Mouse (Mus musculus) kidney, embryonic 14.5 days (tissue): Measurements from ENCODE around the gene Usp21. TPM values are rescaled to one million over a fixed set of nuclear protein-coding genes. Genes with fewer than 3 reads are reported as not detected.

Experiments
- ATAC-seq: fragments of 200-750 bp; cut with Nextera tagmentation; 2 replicates; pipeline ENCODE4 v1.8.0; 2017; ENCODE audit warnings: moderate number of reproducible peaks, mild to moderate bottlenecking, moderate TSS enrichment, moderate library complexity; ENCODE audit not compliant: low FRiP score, low TSS enrichment
- H3K27ac ChIP-seq: fragments of 300-500 bp; sonication (generic); 2 replicates; pipeline ENCODE4 v1.5.1; 2014; ENCODE audit warnings: low read depth, mild to moderate bottlenecking, low read length, moderate library complexity, mixed read lengths
- H3K27me3 ChIP-seq: fragments of 300-500 bp; sonication (generic); 2 replicates; pipeline ENCODE4 v1.6.1; 2014; ENCODE audit warnings: mild to moderate bottlenecking, low read length; ENCODE audit not compliant: control insufficient read depth, insufficient read depth
- H3K36me3 ChIP-seq: fragments of 300-500 bp; sonication (generic); 2 replicates; pipeline ENCODE4 v1.6.1; 2014; ENCODE audit warnings: low read length, mixed read lengths; ENCODE audit not compliant: control insufficient read depth, insufficient read depth
- H3K4me1 ChIP-seq: fragments of 300-500 bp; sonication (generic); 2 replicates; pipeline ENCODE4 v1.6.1; 2014; ENCODE audit warnings: low read length, mixed read lengths; ENCODE audit not compliant: control insufficient read depth, insufficient read depth
- H3K4me2 ChIP-seq: fragments of 300-500 bp; sonication (generic); replicated peaks from 2 replicates; pipeline ENCODE4 v1.6.1; 2014; ENCODE audit warnings: low read depth, mild to moderate bottlenecking, low read length
- H3K4me3 ChIP-seq: fragments of 300-500 bp; sonication (generic); 2 replicates; pipeline ENCODE4 v1.5.1; 2014; ENCODE audit warnings: mild to moderate bottlenecking, low read length
- H3K9ac ChIP-seq: fragments of 300-500 bp; sonication (generic); 2 replicates; pipeline ENCODE4 v1.6.1; 2014; ENCODE audit warnings: low read depth, mild to moderate bottlenecking, low read length, moderate library complexity
- H3K9me3 ChIP-seq: fragments of 300-500 bp; sonication (generic); 2 replicates; pipeline ENCODE4 v1.6.1; 2016; ENCODE audit warnings: low read length; ENCODE audit not compliant: control insufficient read depth
- WGBS: fragments of 180-500 bp; shearing (Covaris S2); extraction: QIAGEN DNeasy Blood & Tissue Kit; methylation state at CpG from one replicate; pipeline ENCODE4 v1.1.7; 2014; 5-methylcytosine and 5-hydroxymethylcytosine counted together
- polyA plus RNA-seq: library from polyadenylated mRNA; unstranded; fragments of >200 nt; fragmentation: Nextera tagmentation; extraction: Ambion mirVana; gene quantifications from 2 replicates; pipeline ENCODE4 v1.2.1, GENCODE M21; 2014

Usp21 gene
- polyA plus RNA-seq, 1 experiment from 2014 or later: 87.9 TPM

DNA sequence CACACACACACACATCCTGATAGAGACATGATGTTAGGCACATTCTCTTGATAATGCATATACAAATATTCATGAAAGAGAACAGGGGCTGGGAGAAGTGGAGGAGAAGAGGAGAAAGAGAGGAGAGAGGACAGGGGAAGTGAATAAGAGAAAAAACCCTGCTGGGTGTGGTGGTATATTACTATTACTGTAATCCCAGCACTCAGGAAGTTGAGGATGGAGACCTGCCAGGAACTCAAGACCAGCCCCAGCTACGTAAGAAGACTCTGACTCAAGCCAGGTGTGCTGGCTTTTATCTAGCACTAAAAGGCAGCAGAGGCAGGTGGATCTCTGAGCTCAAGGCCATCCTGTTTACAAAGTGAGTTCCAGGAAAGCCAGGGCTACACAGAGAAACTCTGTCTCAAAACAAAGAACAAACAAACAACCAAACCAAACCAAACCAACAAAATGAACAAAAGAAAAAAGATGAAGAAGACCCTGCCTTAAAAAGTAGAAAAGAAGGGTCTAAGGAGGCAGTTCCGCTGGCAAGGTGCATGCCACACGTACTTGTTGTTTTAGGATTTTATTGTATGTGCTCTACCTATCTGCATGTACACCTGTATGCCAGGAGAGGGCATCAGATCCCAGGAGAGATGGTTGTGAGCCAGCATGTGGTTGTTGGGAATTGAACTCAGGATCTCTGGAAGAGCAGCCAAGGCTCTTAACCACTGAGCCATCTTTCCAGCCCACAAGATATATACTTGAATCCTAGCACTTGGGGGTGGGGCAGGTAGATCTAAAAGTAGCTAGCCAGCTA lies 23.9 kb downstream of the Usp21 start:
- Histone ChIP-seq H3K4me3 (no peak overlapping the region), H3K27me3 (no peaks in the 10 kb centered on the region), H3K9ac (no peak overlapping the region), H3K9me3 (no peaks in the 10 kb centered on the region), H3K4me1 (peaks cover 11% of the 10 kb centered on the region; the same call in 1 of the 2 replicates), H3K27ac (peak overlapping the region; percentile 81), H3K4me2 (no peak overlapping the region), H3K36me3 (peaks cover 3% of the 10 kb centered on the region)
- no peak for ATAC-seq
- WGBS: 73% methylated on average over 3 of the region's 3 CpGs

DNA sequence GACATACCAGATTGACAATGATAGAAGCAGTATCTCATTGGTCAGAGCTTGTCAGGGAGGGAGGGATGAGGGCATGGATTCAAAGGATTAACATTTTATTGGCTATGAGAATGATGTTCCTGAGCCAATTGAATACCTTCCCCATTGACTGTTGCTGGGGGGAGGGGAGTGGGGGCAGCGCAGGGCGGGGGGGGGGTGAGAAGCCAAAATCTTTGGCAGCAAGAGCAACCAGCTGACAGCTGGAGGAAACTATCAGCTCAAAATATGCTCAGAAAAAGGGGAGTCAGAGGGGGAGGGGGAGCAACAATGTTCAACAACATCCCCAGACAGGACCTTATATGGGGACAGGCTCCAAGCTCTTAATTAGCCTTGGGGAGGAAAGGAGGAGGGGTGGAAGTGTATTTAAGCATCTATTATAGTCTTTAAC lies 24.6 kb downstream of the Usp21 start:
- H3K27me3 ChIP-seq: no peaks in the 10 kb centered on the region
- H3K9ac ChIP-seq: no peak overlapping the region
- H3K4me1 ChIP-seq: peaks cover 11% of the 10 kb centered on the region; the same call in 1 of the 2 replicates
- H3K9me3 ChIP-seq: no peaks in the 10 kb centered on the region
- H3K4me2 ChIP-seq: peak overlapping the region; percentile 15; the same call in 1 of the 2 replicates
- peaks cover 7% of the 10 kb centered on the region for H3K36me3 ChIP-seq
- peak; percentile 92 for ATAC-seq
- H3K4me3 ChIP-seq: 0 out of 2 replicates have a peak overlapping the region, but pooled peaks have one; percentile 16
- peak overlapping the region; percentile 81 for H3K27ac ChIP-seq
- 0% methylated on average over 2 of the region's 2 CpGs for WGBS

DNA sequence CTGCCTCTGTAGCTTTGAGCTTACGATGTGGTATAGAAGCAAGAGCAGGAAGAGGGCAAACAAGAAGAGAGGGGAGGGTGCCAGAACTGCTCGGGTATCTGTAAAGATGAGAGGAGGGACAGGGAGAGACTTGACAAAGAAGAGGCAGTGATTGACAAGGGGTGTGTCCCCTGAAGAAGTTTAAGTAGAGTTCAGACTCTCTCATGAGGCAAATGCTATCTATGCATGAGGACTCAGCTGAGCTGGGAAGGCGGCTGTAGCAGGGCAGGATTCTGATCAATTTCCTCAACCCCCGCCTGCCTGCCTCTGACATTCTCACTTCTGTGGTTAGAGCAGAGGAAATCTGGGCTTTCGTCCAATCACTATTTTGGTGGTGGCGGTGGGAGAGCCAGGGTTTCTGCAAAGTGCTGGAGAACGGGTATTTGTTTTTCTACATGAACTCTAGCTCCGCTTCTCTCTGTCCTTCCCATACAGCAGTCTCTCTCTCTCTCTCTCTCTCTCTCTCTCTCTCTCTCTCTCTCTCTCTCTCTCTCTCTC lies 25.1 kb downstream of the Usp21 start:
- H3K27me3 ChIP-seq: no peaks in the 10 kb centered on the region
- H3K27ac ChIP-seq: peak overlapping the region; percentile 93
- H3K36me3 ChIP-seq: peaks cover 7% of the 10 kb centered on the region
- H3K9me3 ChIP-seq: no peaks in the 10 kb centered on the region
- peak overlapping the region; percentile 16 for H3K4me3 ChIP-seq
- WGBS: 9% methylated on average over 8 of the region's 8 CpGs
- H3K4me1 ChIP-seq: peaks cover 11% of the 10 kb centered on the region; the same call in 1 of the 2 replicates
- H3K4me2 ChIP-seq: peak overlapping the region; percentile 38; the same call in 1 of the 2 replicates
- peak overlapping the region; percentile 44; the same call in 1 of the 2 replicates for H3K9ac ChIP-seq
- ATAC-seq: peak; percentile 79

- H3K4me2 ChIP-seq: no peak overlapping the region
- WGBS: 52% methylated on average over 3 of the region's 3 CpGs
- peaks cover 7% of the 10 kb centered on the region for H3K36me3 ChIP-seq
- H3K9me3 ChIP-seq: no peaks in the 10 kb centered on the region
- H3K4me3 ChIP-seq: no peak overlapping the region
- no peak overlapping the region for H3K27ac ChIP-seq
- peaks cover 11% of the 10 kb centered on the region; the same call in 1 of the 2 replicates for H3K4me1 ChIP-seq
- H3K9ac ChIP-seq: no peak overlapping the region
- ATAC-seq: no peak
- H3K27me3 ChIP-seq: no peaks in the 10 kb centered on the region
Observed at GRCm38 (mm10) chr1:171260316-171260715, 27.5 kb downstream of the Usp21 start.

GRCm38 (mm10) chr1:171258921-171259320 lies 28.9 kb downstream of the Usp21 start:
- Histone ChIP-seq H3K27ac (no peak overlapping the region), H3K36me3 (peaks cover 11% of the 10 kb centered on the region), H3K9me3 (no peaks in the 10 kb centered on the region), H3K4me3 (no peak overlapping the region), H3K4me1 (peaks cover 11% of the 10 kb centered on the region; the same call in 1 of the 2 replicates), H3K4me2 (no peak overlapping the region), H3K9ac (no peak overlapping the region), H3K27me3 (no peaks in the 10 kb centered on the region)
- ATAC-seq: no peak
- 82% methylated on average over 17 of the region's 17 CpGs for WGBS

GRCm38 (mm10) chr1:171257781-171258180 lies 30.0 kb downstream of the Usp21 start:
- H3K4me3 ChIP-seq: no peak overlapping the region
- H3K4me2 ChIP-seq: no peak overlapping the region
- H3K27ac ChIP-seq: no peak overlapping the region
- peaks cover 12% of the 10 kb centered on the region; the same call in 1 of the 2 replicates for H3K4me1 ChIP-seq
- no peaks in the 10 kb centered on the region for H3K9me3 ChIP-seq
- WGBS: 86% methylated on average over 9 of the region's 9 CpGs
- ATAC-seq: no peak
- no peaks in the 10 kb centered on the region for H3K27me3 ChIP-seq
- peaks cover 13% of the 10 kb centered on the region for H3K36me3 ChIP-seq
- no peak overlapping the region for H3K9ac ChIP-seq

GRCm38 (mm10) chr1:171256937-171257548 lies 30.7 kb downstream of the Usp21 start:
- H3K36me3 ChIP-seq: peaks cover 13% of the 10 kb centered on the region
- WGBS: 71% methylated on average over 15 of the region's 15 CpGs

DNA sequence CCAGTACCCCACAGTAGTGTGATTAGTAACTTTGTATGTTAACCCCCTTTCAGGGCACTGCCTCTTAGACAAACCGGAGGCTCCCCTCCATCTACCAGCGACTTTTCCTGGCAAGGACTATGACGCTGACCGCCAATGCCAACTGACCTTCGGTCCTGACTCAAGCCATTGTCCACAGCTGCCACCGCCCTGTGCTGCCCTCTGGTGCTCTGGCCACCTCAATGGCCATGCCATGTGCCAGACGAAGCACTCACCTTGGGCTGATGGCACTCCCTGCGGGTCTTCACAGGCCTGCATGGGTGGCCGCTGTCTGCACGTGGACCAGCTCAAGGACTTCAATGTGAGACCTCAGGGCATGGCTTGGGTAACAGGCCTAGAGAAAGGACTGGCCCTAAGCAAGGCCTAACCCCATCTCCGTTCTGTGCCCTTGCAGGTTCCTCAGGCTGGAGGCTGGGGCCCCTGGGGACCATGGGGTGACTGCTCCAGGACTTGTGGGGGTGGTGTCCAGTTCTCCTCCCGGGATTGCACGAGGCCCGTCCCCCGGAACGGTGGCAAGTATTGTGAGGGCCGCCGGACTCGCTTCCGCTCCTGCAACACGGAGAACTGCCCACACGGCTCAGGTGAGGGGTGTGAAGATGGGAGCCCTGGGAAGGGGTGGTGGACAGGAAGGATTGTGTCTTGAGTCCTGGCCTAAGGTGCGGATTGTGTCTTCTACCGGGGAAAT lies 31.5 kb downstream of the Usp21 start:
- Histone ChIP-seq H3K27ac (no peak overlapping the region), H3K27me3 (no peaks in the 10 kb centered on the region), H3K4me1 (peaks cover 10% of the 10 kb centered on the region), H3K9ac (no peak overlapping the region), H3K36me3 (peaks cover 13% of the 10 kb centered on the region), H3K9me3 (no peaks in the 10 kb centered on the region), H3K4me3 (no peak overlapping the region), H3K4me2 (no peak overlapping the region)
- ATAC-seq: no peak
- 89% methylated on average over 24 of the region's 24 CpGs for WGBS

More at GRCm38 (mm10) chr1:171256937-171257548, 30.7 kb downstream of the Usp21 start:
- Histone ChIP-seq H3K9ac (no peak overlapping the region), H3K9me3 (no peaks in the 10 kb centered on the region), H3K27me3 (no peaks in the 10 kb centered on the region), H3K4me3 (no peak overlapping the region), H3K27ac (no peak overlapping the region), H3K4me1 (peaks cover 11% of the 10 kb centered on the region; the same call in 1 of the 2 replicates), H3K4me2 (no peak overlapping the region)
- ATAC-seq: no peak
